9 mouse cellular contexts compared by ENCODE assay signal in the genomic region with DNA sequence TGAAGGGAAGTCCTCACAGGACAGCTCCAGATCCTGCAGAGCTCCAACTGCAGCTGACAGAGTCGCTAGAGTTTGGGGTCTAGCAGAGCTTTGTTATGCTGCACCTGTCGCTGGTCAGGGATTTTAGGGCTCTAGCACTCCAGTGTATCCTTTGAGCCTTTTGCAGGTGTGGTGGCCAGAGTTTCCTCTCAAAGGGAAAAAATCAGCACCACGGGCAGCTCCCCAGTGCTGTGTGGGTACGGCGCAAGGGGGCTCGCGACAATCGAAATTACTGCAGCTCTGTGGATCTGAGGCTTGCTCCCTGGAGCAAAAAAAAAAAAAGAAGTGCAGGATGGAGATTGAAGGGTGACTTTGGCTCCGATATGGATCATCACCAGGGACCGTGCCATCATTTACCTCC. TPM values are rescaled to one million over a fixed set of nuclear protein-coding genes. Genes with fewer than 3 reads are reported as not detected.
A peak's percentile ranks its signal among the peaks of the same experiment; 100 is the strongest.
DNase-seq lines count a peak whose midpoint lies in the region; ATAC-seq and TF ChIP-seq lines count a peak whose summit lies in the region.
"Had no signal": no experiment of that assay in that cellular context is flagged by ENCODE, and none has a peak within 500 bp of the region (broad histone marks: within the 10 kb centered on the region; RNA-seq: fewer than 3 reads in every experiment).

No protein-coding gene starts in this region.

- peak; percentile 38 for DNase-seq in right cerebral cortex, postnatal 4 days
- no peak for DNase-seq in right cerebral cortex, adult 2 months (ENCODE audit: low spot score in 2 of 2)
- DNase-seq in hindbrain, postnatal 0 days (ENCODE audit: low spot score), result peak; percentile 56
- DNase-seq in midbrain, embryonic 10.5 days (ENCODE audit: low spot score), result peak; percentile 48
- peak; percentile 9 for DNase-seq in thymus, postnatal 25 days
- no peak for DNase-seq in cerebellum, adult 9-11 months

- 0 out of 2 replicates have a peak, but pooled peaks have one; percentile 51 for ATAC-seq in common myeloid progenitor, adult 5-6 weeks (replicated peaks; ENCODE audit: low read depth, poor library complexity, severe bottlenecking)
- no peak for ATAC-seq in hindbrain, postnatal 0 days
- ATAC-seq in intestine, postnatal 0 days, result no peak

- H3K36me3 ChIP-seq in hindbrain, postnatal 0 days (ENCODE audit: insufficient read depth, low read length), result no peaks in the 10 kb centered on the region
- no peaks in the 10 kb centered on the region for H3K36me3 ChIP-seq in midbrain, embryonic 10.5 days
- no peaks in the 10 kb centered on the region for H3K36me3 ChIP-seq in intestine, postnatal 0 days (ENCODE audit: control insufficient read depth, insufficient read depth)

- peak overlapping the region; percentile 19 for H3K9ac ChIP-seq in hindbrain, postnatal 0 days (replicated peaks; ENCODE audit: low read length)
- no peak overlapping the region for H3K9ac ChIP-seq in intestine, postnatal 0 days (ENCODE audit: low read depth, low read length)

- H3K4me3 ChIP-seq in hindbrain, postnatal 0 days (ENCODE audit: low read length), result peak overlapping the region; percentile 32
- no peak overlapping the region for H3K4me3 ChIP-seq in midbrain, embryonic 10.5 days
- no peak overlapping the region for H3K4me3 ChIP-seq in intestine, postnatal 0 days (ENCODE audit: low read depth, low read length)

- no peaks in the 10 kb centered on the region for H3K9me3 ChIP-seq in hindbrain, postnatal 0 days (ENCODE audit: low read length)
- no peaks in the 10 kb centered on the region for H3K9me3 ChIP-seq in midbrain, embryonic 10.5 days (replicated peaks)
- H3K9me3 ChIP-seq in intestine, postnatal 0 days (ENCODE audit: control insufficient read depth), result no peaks in the 10 kb centered on the region

- TF ChIP-seq CTCF in hindbrain, postnatal 0 days (IDR thresholded peaks at IDR 0.05; ENCODE audit: low read depth), result no peak
- no peak for TF ChIP-seq CTCF in intestine, postnatal 0 days (IDR thresholded peaks at IDR 0.05; ENCODE audit: low read depth)

- 2% methylated on average over 10 of the region's 10 CpGs for WGBS in hindbrain, postnatal 0 days
- 1% methylated on average over 10 of the region's 10 CpGs for WGBS in midbrain, embryonic 10.5 days
- 1% methylated on average over 10 of the region's 10 CpGs for WGBS in intestine, postnatal 0 days

- H3K27me3 ChIP-seq in hindbrain, postnatal 0 days (ENCODE audit: insufficient read depth, low read length), result peaks cover 12% of the 10 kb centered on the region; the same call in 1 of the 2 replicates
- H3K27me3 ChIP-seq in midbrain, embryonic 10.5 days (ENCODE audit: low read depth, poor library complexity, severe bottlenecking), result peaks cover 55% of the 10 kb centered on the region
- peaks cover 34% of the 10 kb centered on the region for H3K27me3 ChIP-seq in intestine, postnatal 0 days (replicated peaks; ENCODE audit: control insufficient read depth, insufficient read depth, low read length)

- H3K4me2 ChIP-seq in hindbrain, postnatal 0 days (ENCODE audit: low read depth, low read length), result peak overlapping the region; percentile 59
- H3K4me2 ChIP-seq in intestine, postnatal 0 days (replicated peaks; ENCODE audit: low read depth), result no peak overlapping the region

- H3K27ac ChIP-seq in hindbrain, postnatal 0 days, result no peak overlapping the region
- H3K27ac ChIP-seq in midbrain, embryonic 10.5 days (replicated peaks), result no peak overlapping the region
- no peak overlapping the region for H3K27ac ChIP-seq in intestine, postnatal 0 days (ENCODE audit: low read depth, low read length)

- peaks cover 13% of the 10 kb centered on the region; the same call in 1 of the 2 replicates for H3K4me1 ChIP-seq in hindbrain, postnatal 0 days (ENCODE audit: insufficient read depth, low read length)
- H3K4me1 ChIP-seq in midbrain, embryonic 10.5 days, result peaks cover 26% of the 10 kb centered on the region
- no peaks in the 10 kb centered on the region for H3K4me1 ChIP-seq in intestine, postnatal 0 days (replicated peaks; ENCODE audit: control insufficient read depth, insufficient read depth, low read length)

RNA-seq across cellular contexts. Expression of gene Prlhr, which starts 0.7 kb away (rescaled TPM):
- 1.1 TPM in 1 of 2 replicates, not detected in the other for total RNA-seq in common myeloid progenitor, adult 5-6 weeks (2017)
- 7.3 and 9.7 TPM in 2 replicates for total RNA-seq in hindbrain, postnatal 0 days (2014; rRNA removed)
- 0.18 and 0.44 TPM in 2 replicates for polyA plus RNA-seq in hindbrain, postnatal 0 days (2015; fragmentation: Nextera tagmentation; extraction: Ambion mirVana)
- polyA plus RNA-seq in midbrain, embryonic 10.5 days (2016; fragmentation: Nextera tagmentation; extraction: Ambion mirVana), result not detected in 2 replicates
- polyA plus RNA-seq in intestine, postnatal 0 days (2015; fragmentation: Nextera tagmentation; extraction: Ambion mirVana), result not detected in 2 replicates
- polyA plus RNA-seq: small intestine, adult 2 months had no signal

Comparison
In these comparisons a context has a peak if more than half of its experiments do, and no peak if none do; other contexts are left out.
1. DNase-seq: peak in right cerebral cortex, postnatal 4 days (single experiment), hindbrain, postnatal 0 days (single experiment), midbrain, embryonic 10.5 days (single experiment) and thymus, postnatal 25 days (single experiment); none in right cerebral cortex, adult 2 months (0 of 2) and cerebellum, adult 9-11 months (single experiment).